Mouse (Mus musculus) intestine, postnatal 0 days (tissue): ENCODE results near the gene Stxbp1. TPM values are rescaled to one million over a fixed set of nuclear protein-coding genes. Genes with fewer than 3 reads are reported as not detected.

Experiments
- ATAC-seq: fragments of 200-750 bp; cut with Nextera tagmentation; 2 replicates; pipeline ENCODE4 v1.8.0; 2017; ENCODE audit warnings: mild to moderate bottlenecking, moderate TSS enrichment, moderate library complexity
- H3K27ac ChIP-seq: fragments of 300-500 bp; sonication (generic); 2 replicates; pipeline ENCODE4 v1.5.1; 2014; ENCODE audit warnings: mild to moderate bottlenecking, low read depth, low read length, moderate library complexity
- H3K27me3 ChIP-seq: fragments of 300-500 bp; sonication (generic); replicated peaks from 2 replicates; pipeline ENCODE4 v1.6.1; 2014; ENCODE audit warnings: low read length, mixed read lengths; ENCODE audit not compliant: control insufficient read depth, insufficient read depth
- H3K36me3 ChIP-seq: fragments of 300-500 bp; sonication (generic); 2 replicates; pipeline ENCODE4 v1.6.1; 2014; ENCODE audit warnings: mild to moderate bottlenecking, moderate library complexity; ENCODE audit not compliant: control insufficient read depth, insufficient read depth
- H3K4me1 ChIP-seq: fragments of 300-500 bp; sonication (generic); replicated peaks from 2 replicates; pipeline ENCODE4 v1.6.1; 2014; ENCODE audit warnings: antibody characterized with exemption, low read length, mixed read lengths; ENCODE audit not compliant: control insufficient read depth, insufficient read depth
- H3K4me2 ChIP-seq: fragments of 300-500 bp; sonication (generic); replicated peaks from 2 replicates; pipeline ENCODE4 v1.6.1; 2014; ENCODE audit warnings: low read depth, mild to moderate bottlenecking, moderate library complexity
- H3K4me3 ChIP-seq: fragments of 300-500 bp; sonication (generic); 2 replicates; pipeline ENCODE4 v1.5.1; 2014; ENCODE audit warnings: low read depth, low read length
- H3K9ac ChIP-seq: fragments of 300-500 bp; sonication (generic); 2 replicates; pipeline ENCODE4 v1.6.1; 2014; ENCODE audit warnings: mild to moderate bottlenecking, low read depth, low read length
- H3K9me3 ChIP-seq: fragments of 300-500 bp; sonication (generic); 2 replicates; pipeline ENCODE4 v1.6.1; 2016; ENCODE audit warnings: mixed run types; ENCODE audit not compliant: control insufficient read depth
- CTCF ChIP-seq: sonication (generic); IDR thresholded peaks from 2 replicates; pipeline ENCODE4 v1.5.1; 2016; ENCODE audit warnings: low read depth, mild to moderate bottlenecking, control low read depth, antibody characterized with exemption, moderate library complexity
- WGBS: fragments of 180-500 bp; shearing (Covaris S2); extraction: QIAGEN DNeasy Blood & Tissue Kit; methylation state at CpG from one replicate; pipeline ENCODE4 v1.1.7; 2014; 5-methylcytosine and 5-hydroxymethylcytosine counted together
- polyA plus RNA-seq: library from polyadenylated mRNA; unstranded; fragments of >200 nt; fragmentation: Nextera tagmentation; extraction: Ambion mirVana; gene quantifications from 2 replicates; pipeline ENCODE4 v1.2.1, GENCODE M21; 2015

Stxbp1 gene
- polyA plus RNA-seq, 1 experiment from 2014 or later = 12.2 TPM

- Histone ChIP-seq H3K27me3 (no peaks in the 10 kb centered on the region), H3K9me3 (no peaks in the 10 kb centered on the region), H3K4me1 (no peaks in the 10 kb centered on the region), H3K27ac (no peak overlapping the region), H3K4me2 (no peak overlapping the region), H3K36me3 (no peaks in the 10 kb centered on the region), H3K4me3 (no peak overlapping the region), H3K9ac (no peak overlapping the region)
- WGBS = 75% methylated on average over 7 of the region's 7 CpGs
- no peak for ATAC-seq
- TF ChIP-seq CTCF = no peak
These were observed 29.5 kb downstream of the Stxbp1 start for GRCm38 (mm10) chr2:32817589-32817988.

GRCm38 (mm10) chr2:32816946-32817581 is 30.0 kb downstream of the Stxbp1 start:
- Histone ChIP-seq H3K4me1 (no peaks in the 10 kb centered on the region), H3K9me3 (no peaks in the 10 kb centered on the region), H3K36me3 (no peaks in the 10 kb centered on the region), H3K4me3 (no peak overlapping the region), H3K4me2 (no peak overlapping the region), H3K27ac (no peak overlapping the region), H3K9ac (no peak overlapping the region), H3K27me3 (no peaks in the 10 kb centered on the region)
- 33% methylated on average over 17 of the region's 17 CpGs for WGBS
- no peak for TF ChIP-seq CTCF
- ATAC-seq = peak; percentile 11; the same call in 1 of the 2 replicates

GRCm38 (mm10) chr2:32816497-32816896 is 30.5 kb downstream of the Stxbp1 start:
- Histone ChIP-seq H3K9ac (no peak overlapping the region), H3K4me1 (no peaks in the 10 kb centered on the region), H3K36me3 (peaks cover 3% of the 10 kb centered on the region; the same call in 1 of the 2 replicates), H3K4me3 (no peak overlapping the region), H3K27me3 (no peaks in the 10 kb centered on the region), H3K27ac (no peak overlapping the region), H3K4me2 (no peak overlapping the region), H3K9me3 (no peaks in the 10 kb centered on the region)
- ATAC-seq = no peak
- 95% methylated on average over 2 of the region's 2 CpGs for WGBS
- TF ChIP-seq CTCF = no peak

GRCm38 (mm10) chr2:32811959-32812358 is 35.1 kb downstream of the Stxbp1 start:
- Histone ChIP-seq H3K27me3 (no peaks in the 10 kb centered on the region), H3K4me1 (no peaks in the 10 kb centered on the region), H3K27ac (no peak overlapping the region), H3K4me2 (no peak overlapping the region), H3K9me3 (no peaks in the 10 kb centered on the region), H3K4me3 (no peak overlapping the region), H3K9ac (no peak overlapping the region), H3K36me3 (peaks cover 15% of the 10 kb centered on the region; the same call in 1 of the 2 replicates)
- WGBS = 75% methylated on average over 8 of the region's 8 CpGs
- no peak for TF ChIP-seq CTCF
- no peak for ATAC-seq

GRCm38 (mm10) chr2:32808816-32809566 is 38.1 kb downstream of the Stxbp1 start:
- Histone ChIP-seq H3K4me3 (no peak overlapping the region), H3K4me2 (no peak overlapping the region), H3K4me1 (no peaks in the 10 kb centered on the region), H3K27ac (0 out of 2 replicates have a peak overlapping the region, but pooled peaks have one; percentile 15), H3K27me3 (no peaks in the 10 kb centered on the region), H3K9ac (no peak overlapping the region), H3K9me3 (no peaks in the 10 kb centered on the region), H3K36me3 (peaks cover 19% of the 10 kb centered on the region; the same call in 1 of the 2 replicates)
- 58% methylated on average over 14 of the region's 14 CpGs for WGBS
- ATAC-seq = peak; percentile 85
- no peak for TF ChIP-seq CTCF

GRCm38 (mm10) chr2:32798251-32798962 is 48.6 kb downstream of the Stxbp1 start:
- no peaks in the 10 kb centered on the region for H3K27me3 ChIP-seq
- H3K9me3 ChIP-seq = no peaks in the 10 kb centered on the region
- no peak overlapping the region for H3K4me3 ChIP-seq
- peaks cover 35% of the 10 kb centered on the region; the same call in 1 of the 2 replicates for H3K36me3 ChIP-seq
- H3K27ac ChIP-seq = no peak overlapping the region
- H3K4me1 ChIP-seq = no peaks in the 10 kb centered on the region
- WGBS = 56% methylated on average over 10 of the region's 10 CpGs
- no peak overlapping the region for H3K4me2 ChIP-seq
- no peak for TF ChIP-seq CTCF
- ATAC-seq = no peak
- H3K9ac ChIP-seq = no peak overlapping the region
